Mouse (Mus musculus): ENCODE results near the gene Adgrl3.

GRCm38 (mm10) chr5:81019166-81019565, 772 bp upstream of the Adgrl3 start:
- TF ChIP-seq POLR2A (IDR thresholded peaks at IDR 0.05; ENCODE audit: insufficient read length, low read depth), result no peak
- TF ChIP-seq POLR2AphosphoS2 (IDR thresholded peaks at IDR 0.05; ENCODE audit: insufficient read length, low read depth), result no peak
- no peak for TF ChIP-seq E2F4 (IDR thresholded peaks at IDR 0.05; ENCODE audit: insufficient read depth)
- no peak for TF ChIP-seq MYOD1 (IDR thresholded peaks at IDR 0.05; ENCODE audit: control insufficient read depth in 1 of 3, insufficient read length in 2 of 3, low read depth in 2 of 3)
- no peak for TF ChIP-seq CEBPB (IDR thresholded peaks at IDR 0.05; ENCODE audit: insufficient read depth, poor library complexity, severe bottlenecking)
- TF ChIP-seq USF1 (IDR thresholded peaks at IDR 0.05; ENCODE audit: low read depth), result no peak
- no peak for TF ChIP-seq MAX (IDR thresholded peaks at IDR 0.05; ENCODE audit: low read depth)
- no peak for TF ChIP-seq TCF3 (IDR thresholded peaks at IDR 0.05; ENCODE audit: insufficient read length, low read depth)
- no peak for TF ChIP-seq REST (IDR thresholded peaks at IDR 0.05; ENCODE audit: insufficient read depth, insufficient read length)
- TF ChIP-seq TCF12 (IDR thresholded peaks at IDR 0.05; ENCODE audit: insufficient read depth, poor library complexity, severe bottlenecking), result no peak
